Mouse (Mus musculus) G1E-ER4 (cell line): ENCODE data around the gene Gm15130. TPM values are rescaled to one million over a fixed set of nuclear protein-coding genes. Genes with fewer than 3 reads are reported as not detected.

Source experiments
- GATA1 ChIP-seq: IDR thresholded peaks from one replicate; pipeline ENCODE4 v1.8.0; 2012; ENCODE audit warnings: low read length, inconsistent platforms
- polyA plus RNA-seq: library from polyadenylated mRNA; stranded (reverse); fragments of >175 nt; gene quantifications from 2 replicates; pipeline ENCODE4 v1.2.3, GENCODE M21; 2012

The Gm15130 gene
- polyA plus RNA-seq = not detected in 2 replicates

DNA sequence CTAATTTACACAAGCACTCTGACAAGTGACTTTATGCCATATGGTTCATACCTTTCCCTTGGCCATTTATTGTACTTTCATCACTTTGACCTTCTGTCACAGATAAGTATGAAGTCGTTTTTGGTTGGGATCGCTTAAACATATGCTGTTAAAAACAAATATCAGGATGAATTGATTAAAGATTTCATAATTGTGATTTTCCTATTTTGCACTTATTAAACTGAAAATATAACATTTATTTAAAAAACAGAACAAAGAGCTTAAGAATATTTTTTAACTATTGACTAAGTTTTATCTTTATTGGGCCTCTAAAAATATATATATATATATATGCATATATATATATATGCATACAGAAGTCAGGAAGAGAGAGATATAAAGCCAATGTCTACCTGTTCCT, at the start of gene Gm15130:
Gm15130 (minus strand) TSS at position 101 of the 400 bp plus-strand sequence.
- TF ChIP-seq GATA1 = no peak

DNA sequence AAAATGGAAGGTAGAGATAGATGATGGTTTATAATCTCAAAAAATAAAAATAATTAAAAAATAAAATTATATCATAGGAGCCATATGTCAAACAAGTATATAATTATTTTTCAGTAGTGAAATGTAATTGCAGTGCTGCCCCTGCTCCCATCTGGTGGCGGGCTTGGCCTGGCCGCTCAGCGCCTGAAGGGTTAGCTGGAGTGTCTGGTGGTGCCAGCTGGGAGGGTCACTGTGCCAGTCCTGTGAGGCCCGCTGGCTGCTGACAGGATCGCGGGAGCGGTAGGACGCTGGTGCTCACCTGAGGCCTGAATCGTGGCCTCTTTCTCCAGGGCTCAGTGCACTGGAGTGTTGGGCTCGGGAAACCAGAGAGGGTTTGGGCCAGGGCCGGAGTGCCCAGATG, 29.3 kb upstream of the Gm15130 start:
- TF ChIP-seq GATA1 = no peak

DNA sequence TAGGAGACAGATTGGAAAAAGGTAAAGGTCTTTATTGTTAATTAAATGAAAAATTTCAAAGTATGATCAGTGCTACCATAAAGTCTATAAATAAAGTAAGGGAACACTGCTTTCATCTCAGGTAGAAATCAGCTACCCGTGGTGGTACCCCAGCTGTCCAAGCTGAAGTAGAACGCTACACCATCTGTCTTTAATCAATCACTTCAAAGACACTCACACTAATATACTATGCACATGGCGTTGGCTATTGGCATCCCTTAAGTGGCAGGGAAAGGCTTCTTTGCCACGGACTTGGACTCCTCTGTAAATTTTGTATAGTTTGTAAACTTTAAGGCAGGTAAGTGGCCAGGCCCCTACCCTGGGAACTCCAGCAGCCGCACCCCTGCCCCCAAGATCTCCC, 17.0 kb downstream of the Gm15130 start:
- TF ChIP-seq GATA1 = no peak

DNA sequence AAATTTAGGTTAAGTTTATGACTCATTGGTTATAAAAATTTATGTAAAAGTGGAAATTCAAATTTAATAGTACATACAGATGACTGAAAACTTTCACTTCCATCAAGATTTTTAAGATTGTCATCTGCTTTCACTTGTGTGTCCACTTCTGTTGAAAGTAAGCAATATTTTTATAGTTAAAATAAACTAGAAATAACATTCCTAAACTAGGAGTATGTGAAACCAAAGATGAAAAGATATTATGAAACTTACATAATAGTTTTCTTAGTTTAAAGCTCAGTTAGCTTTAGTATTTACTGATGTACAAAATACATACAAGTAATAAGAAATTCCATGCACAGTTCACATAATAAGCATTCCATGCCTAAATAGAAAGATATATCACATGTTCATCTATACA, 46.9 kb downstream of the Gm15130 start, which contains the start of gene Gm13941:
Gm13941 (minus strand) TSS at position 101 of the 400 bp plus-strand sequence.
- no peak for TF ChIP-seq GATA1

Other genes with a start within 250 kb of the Gm15130 start
- 0.03 TPM in 1 of 2 replicates, not detected in the other for gene Ano3, start 202.0 kb downstream of the Gm15130 start, polyA plus RNA-seq
- not detected in 2 replicates for gene Gm13941, start 47.0 kb downstream of the Gm15130 start, polyA plus RNA-seq
- not detected in 2 replicates for gene 4930430A15Rik, start 76.7 kb upstream of the Gm15130 start, polyA plus RNA-seq
- gene Olfr1275, start 82.3 kb upstream of the Gm15130 start, polyA plus RNA-seq = not detected in 2 replicates
- gene Olfr1276, start 101.6 kb upstream of the Gm15130 start, polyA plus RNA-seq = not detected in 2 replicates
- gene Olfr1277, start 121.2 kb upstream of the Gm15130 start, polyA plus RNA-seq = not detected in 2 replicates
- not detected in 2 replicates for gene Olfr1278, start 137.2 kb upstream of the Gm15130 start, polyA plus RNA-seq
- gene Olfr1279, start 147.7 kb upstream of the Gm15130 start, polyA plus RNA-seq = not detected in 2 replicates
- not detected in 2 replicates for gene Olfr1280, start 161.1 kb upstream of the Gm15130 start, polyA plus RNA-seq
- not detected in 2 replicates for gene Olfr1281, start 173.6 kb upstream of the Gm15130 start, polyA plus RNA-seq
- not detected in 2 replicates for gene Olfr1282, start 183.1 kb upstream of the Gm15130 start, polyA plus RNA-seq
- gene Olfr1283, start 213.9 kb upstream of the Gm15130 start, polyA plus RNA-seq = not detected in 2 replicates
- gene Olfr1284, start 222.6 kb upstream of the Gm15130 start, polyA plus RNA-seq = not detected in 2 replicates